Mouse (Mus musculus) left cerebral cortex, adult 18-20 months (tissue): ENCODE data around the gene Slc39a5. TPM values are rescaled to one million over a fixed set of nuclear protein-coding genes. Genes with fewer than 3 reads are reported as not detected.
A peak's percentile ranks its signal among the peaks of the same experiment; 100 is the strongest.

Source experiments
- DNase-seq, 2 experiments: peaks; one replicate each; pipeline ENCODE4 v3.0.0; 2021 to 2022; ENCODE audit warnings: low spot score in 2 of 2, mixed read lengths in 1 of 2
- total RNA-seq, 2 experiments: library from RNA; stranded (reverse); gene quantifications; 2 replicates each; pipeline ENCODE4 v1.2.3; 2021

Gene Slc39a5
- total RNA-seq, 2 experiments from 2014 or later: not detected

DNA sequence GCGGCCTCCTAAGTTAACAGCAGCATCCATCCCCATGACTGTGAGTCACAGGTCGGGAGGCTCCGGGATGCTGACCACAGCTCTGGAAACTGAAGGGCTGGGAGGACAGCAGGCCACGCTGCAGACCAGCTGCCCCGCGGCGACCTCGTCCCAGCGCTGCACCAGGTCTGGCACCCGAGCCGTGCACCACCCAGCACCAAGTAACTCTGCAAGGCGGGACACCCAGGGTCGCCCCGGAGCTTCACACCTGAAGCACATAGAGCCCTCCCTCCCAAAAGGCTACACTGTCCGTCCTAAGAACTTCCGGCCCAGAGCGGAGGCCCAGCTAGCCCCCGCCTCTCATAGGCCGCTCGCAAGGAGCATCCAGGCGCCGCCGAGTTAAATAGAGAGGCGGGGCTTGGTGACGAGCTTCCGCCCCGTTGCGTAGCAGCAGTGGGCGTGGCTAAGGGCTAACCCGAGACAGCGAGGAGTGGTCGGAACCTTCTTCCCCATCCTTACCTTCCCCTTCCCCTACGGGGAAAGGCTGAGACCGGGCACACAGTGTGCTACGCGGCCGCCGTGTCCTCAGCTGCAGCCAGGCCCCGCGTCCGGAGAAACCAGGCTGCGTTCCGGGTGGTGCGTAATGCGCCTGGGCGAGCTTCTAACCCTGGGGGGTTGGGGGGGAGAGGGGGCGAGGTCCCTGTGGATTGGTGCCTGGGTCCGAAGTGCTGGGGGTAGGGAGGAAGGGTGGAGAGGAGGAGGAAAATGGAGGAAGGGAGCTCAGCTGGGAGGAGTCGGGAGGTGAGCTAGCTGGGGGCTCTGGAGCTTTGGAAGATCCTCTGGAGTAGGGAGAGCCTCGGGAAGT is 10.4 kb upstream of the Slc39a5 start, which contains the start of the genes Nabp2 and Rnf41:
Gene Nabp2 (minus strand): TSS at position 282 of the 844 bp plus-strand sequence.
Gene Rnf41 (plus strand): TSS at position 447 of the 844 bp plus-strand sequence.
- DNase-seq: peak; percentile 94 to 95

DNA sequence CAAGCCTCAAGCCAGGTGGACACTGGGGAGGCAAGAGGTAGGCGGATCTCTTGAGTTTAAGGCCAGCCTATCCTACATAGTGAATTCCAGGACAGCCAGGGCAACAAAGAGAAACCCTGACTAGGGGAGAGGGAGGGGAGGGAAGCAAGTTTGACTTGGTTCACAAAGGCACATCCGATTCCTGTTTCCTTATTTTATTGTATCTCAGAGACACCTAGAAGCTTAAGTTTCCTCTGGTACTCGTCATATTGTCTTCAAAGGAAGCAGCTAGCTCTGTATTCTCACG is 9.5 kb upstream of the Slc39a5 start:
- DNase-seq: no peak

DNA sequence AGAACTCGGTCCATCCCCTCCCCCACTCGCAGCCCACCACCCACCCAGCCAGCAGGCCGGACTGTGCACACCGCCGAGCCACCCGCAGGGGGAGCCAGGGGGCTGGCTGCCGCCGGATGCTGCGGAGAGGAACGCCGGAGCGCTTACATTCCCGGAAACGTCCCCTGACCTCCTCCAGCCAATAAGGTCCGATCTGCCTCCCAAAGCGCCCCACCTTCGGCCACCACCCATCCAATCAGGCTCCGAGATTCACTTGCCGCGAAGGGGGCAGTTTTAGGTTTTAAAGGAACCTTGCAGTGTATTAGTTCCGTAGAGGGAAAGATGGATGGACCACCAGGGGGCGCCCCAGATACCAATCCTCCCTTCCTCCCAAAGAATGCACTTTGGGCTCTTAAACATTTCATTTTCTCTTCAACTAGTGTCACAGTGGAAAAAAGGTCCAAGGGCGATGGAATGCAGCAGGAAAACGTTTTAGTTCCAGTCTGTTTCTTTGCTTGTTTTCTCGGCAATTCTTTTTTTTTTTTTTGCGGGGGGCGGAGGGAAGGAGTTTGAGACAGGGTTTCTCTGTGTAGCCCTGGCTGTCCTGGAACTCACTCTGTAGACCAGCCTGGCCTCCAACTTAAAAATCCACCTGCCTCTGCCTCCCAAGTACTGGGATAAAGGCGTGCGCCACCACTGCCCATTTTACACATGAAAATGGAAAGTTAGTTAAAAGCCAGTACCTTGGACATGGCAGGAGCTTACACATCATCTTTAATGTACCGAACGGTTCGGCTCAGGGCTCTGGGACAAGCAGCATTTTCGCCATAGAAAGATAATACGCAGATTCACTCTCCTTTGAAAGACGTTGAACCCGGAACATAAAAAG is 8.9 kb upstream of the Slc39a5 start:
- peak; percentile 97 to 98 for DNase-seq

DNA sequence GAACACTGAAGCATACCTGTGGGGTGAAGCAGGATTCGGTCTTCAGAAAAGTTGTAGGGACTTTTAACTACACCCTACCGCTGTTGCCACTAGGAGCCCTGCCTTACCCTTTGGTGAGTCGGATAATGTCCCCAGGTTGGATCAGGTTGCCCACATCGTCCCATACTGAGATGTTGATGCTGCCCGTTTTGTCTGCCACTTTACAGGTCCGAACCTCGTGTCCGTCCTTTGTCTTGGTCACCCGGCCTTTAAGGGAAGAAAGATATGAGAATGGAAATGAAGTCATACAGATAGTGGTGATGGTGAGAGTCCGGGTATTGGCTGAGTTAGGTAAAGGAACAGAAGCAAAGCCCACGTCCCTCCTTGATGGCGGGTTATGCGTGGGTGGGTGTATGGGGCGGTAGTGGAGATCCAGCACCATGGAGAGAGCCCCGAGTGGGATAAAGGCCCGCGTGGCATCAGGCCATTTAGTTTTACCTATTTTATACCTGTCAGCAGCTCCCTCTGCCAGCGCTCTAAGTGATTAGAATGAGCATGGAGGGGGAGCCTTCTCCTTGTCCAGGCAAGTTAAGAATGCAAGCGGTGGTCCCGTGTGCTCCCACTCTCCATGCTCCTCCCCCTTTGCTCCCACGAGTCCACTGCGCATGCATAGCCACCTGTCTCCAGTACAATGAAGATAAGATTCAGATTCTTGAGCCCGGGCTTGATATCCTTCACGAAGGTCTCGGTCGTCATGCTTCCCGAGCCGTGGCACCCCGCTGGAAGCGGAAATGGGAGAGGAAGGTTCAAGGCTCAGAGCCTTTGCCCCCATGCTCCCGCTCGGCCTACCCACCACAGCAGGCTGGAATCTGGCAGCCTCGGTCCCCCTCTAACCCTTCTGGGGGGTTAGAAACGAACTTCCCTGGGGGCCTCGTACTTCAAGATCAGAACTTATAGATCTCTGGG is 7.8 kb upstream of the Slc39a5 start:
- peak; percentile 48 to 49 for DNase-seq

DNA sequence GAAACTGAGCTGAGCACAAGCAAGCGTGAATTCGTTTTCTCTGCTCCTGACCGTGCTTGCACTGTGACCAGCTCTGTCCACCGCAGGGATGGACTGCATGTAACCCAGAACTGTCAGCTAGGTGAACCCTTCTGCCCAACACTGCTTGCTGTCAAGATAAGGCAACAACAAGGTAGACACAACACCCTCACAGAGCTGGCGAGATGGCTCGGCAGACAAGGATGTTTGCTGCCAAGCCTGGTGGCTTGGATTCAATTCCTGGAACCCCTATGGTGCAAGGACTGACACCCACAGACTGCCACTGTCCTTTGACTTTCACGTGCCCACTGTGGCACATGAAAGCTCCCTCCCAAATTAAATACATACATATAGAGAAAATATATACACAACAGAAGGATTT is 2.9 kb upstream of the Slc39a5 start:
- DNase-seq: no peak

DNA sequence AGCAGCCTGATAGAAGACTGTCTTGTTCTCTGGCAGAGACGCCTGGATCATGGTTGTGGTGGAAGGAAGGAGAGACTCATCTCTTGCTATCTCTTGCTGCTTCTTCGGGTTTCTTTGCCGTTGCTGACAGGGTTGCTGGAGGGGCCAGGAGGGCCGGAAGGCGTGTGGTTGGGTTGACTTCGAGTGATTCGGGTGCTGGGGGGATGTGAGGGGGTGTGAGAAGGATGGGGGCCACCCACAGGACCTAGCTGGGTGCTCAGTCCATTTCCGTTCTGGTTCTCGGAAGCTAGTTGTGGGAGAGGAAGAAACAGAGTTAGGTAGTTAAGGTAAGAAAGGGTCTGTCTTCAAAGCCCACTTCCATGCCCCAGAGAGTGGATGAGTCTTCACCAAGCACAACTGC is 609 bp upstream of the Slc39a5 start:
- no peak for DNase-seq

DNA sequence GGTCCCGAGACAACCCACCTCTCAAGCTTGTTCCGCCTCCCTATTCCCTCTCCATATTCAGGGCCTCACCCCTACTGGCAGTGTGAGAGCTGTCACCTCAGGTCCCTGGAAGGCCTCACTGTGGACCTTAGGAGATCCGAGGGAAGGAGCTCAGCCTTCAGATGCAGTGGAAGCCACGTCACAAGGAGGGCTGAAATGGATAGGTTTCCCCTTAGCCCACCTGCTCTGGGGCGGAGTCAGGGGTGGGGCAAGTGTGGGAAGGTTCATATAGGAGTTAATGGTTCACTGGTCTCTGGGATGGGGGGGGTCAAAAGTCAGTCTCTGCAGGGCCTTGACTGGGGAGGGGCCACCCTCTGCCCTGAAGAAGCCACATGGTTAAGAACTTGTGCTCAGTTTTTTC is 691 bp downstream of the Slc39a5 start:
- no peak for DNase-seq

DNA sequence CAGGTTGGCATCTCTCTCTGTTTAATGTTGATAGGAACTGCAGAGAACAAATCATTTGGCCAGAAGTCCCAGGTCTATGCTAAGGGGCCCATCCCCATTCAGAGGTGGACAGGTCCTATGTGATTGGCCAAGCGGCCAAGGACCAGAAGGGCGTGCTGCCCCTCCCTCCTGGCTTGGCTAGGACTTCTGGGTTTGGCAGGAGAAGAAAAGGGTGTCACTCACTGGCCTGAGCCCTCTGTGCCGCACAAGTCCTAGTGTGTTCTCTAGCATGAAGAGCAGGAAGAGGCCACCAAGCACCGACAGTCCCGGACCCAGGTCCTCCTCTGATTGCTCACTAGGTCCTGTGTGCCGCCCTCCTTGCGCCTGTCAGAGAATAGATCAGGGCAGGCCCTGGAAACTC is 3.6 kb downstream of the Slc39a5 start:
- DNase-seq: no peak

DNA sequence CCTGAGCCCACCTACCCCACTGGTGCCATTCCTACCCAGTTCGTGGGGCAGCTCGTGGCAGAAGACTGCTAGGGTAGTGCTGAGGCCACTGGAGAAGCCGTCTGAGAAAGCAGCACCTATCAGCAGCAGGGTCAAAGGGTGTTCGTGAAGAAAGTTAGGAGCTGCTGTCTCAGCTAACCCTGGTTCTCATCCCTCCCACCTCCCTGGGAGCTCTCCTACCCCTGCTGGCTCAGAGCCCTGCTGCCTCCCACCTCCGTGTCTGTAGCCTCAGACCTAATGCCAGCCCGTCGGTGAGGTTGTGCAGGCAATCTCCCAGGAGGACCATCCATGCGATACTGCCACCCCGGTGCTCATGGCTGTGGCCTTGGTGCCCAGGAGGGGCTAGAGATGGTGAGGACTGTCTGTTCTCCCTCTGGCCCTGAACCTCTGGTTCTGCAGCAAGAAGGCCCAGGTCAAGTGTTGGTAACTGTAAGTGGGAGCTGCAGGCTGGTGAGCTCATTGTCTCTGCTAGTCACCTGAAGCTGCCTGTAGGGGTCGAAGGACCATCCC is 4.2 kb downstream of the Slc39a5 start:
- DNase-seq: no peak

DNA sequence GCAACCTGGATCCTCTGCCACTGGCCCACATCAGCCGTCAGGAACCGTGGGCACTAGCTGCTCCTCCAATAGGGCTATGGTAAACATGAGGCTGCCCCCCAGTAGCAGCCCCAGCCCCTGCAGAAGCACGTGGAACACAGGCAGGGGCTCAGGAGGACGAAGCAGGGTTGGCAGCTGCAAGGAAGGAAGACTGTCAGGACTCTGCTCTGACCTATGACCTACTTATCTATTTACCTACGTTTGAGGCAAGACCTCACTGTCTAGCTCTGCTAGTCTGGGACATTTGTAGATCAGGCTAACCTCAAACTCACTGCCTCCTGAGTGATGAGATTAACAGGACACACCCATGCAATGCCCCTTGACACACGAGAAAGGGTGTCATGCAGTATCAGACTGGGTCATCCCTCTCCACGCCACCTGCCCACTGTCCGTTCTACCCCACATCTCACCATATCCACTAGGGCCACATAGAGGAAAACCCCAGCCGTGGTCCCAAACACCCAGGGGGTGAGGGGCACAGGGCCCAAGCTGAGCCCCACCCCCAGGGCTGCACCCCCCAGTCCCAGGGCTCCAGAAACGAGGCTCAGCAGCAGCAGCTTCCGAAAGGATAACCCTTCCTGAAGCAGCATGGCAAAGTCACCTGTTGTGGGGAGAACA is 4.9 kb downstream of the Slc39a5 start:
- no peak for DNase-seq

DNA sequence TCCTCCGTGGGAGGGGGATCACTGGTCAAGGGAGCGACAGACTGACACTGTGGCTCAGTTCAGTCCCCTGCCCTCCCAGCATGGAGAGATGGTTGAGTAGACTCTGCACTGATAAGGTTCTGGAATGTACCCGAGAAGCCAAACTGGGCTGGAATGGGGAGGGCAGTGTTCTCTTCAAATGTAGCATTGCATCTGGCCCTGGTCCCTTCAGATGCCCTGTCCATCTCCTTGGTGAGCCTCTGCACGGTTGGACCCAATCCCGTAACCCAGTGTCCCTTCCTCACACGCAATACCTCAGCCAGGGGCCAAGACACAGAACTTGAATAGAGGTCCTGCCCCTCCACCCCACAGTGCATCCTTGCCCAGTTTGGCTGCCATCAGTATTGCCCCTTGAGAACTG is 9.2 kb downstream of the Slc39a5 start:
- DNase-seq: no peak

DNA sequence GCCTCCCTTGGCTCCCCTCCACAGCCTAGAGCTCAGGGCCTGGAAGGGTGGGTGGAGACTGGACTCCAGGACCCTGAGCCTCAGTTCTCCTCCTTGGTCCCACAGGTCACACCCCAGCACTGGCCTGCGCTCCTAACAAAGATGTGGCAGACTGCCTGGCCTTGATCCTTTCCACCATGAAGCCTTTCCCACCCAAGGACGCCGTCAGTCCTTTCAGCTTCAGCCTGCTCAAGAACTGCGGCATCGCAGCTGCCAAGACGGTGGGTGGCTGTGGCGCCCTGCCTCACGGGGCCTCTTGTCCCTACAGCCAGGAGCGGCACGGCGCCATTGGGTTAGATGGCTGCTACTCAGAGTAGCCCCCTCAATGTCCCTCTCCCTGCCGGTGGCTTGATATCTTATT is 10.7 kb downstream of the Slc39a5 start:
- no peak for DNase-seq

DNA sequence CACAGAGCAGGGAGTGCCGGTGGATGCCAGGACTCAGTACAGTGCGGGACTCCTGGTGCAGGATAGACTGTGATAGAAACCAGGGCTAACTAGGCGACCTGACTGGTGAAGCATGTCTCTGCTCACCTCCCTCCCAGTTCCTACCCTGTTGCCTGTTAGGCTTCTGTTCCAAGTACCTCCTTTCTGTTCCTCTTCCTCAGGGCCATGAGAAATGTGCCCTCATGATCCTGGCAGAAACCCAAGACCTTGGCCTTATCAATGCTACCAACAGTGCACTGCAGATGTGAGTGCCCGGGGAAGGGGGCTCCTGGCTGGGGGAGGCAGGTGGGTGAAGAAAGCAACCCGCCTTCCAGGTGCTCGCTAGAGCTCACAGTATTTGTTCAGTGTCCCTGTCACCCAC is 11.5 kb downstream of the Slc39a5 start:
- no peak for DNase-seq

DNA sequence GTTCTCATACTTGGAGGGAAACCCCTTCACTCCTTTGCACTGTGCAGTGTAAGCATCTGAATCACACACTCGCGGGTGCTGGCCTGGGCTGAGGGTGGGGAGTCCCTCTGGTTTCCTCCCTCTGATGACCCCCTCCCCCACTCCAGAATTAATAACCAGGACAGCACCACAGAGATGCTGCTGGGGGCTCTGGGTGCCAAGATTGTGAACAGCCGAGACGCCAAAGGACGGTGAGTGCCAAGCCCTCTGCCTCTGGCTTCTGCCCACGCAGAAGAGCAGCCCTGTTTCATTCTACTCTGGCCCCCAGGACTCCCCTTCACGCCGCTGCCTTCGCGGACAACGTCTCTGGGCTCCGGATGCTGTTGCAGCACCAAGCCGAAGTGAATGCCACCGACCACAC is 12.1 kb downstream of the Slc39a5 start:
- no peak for DNase-seq

DNA sequence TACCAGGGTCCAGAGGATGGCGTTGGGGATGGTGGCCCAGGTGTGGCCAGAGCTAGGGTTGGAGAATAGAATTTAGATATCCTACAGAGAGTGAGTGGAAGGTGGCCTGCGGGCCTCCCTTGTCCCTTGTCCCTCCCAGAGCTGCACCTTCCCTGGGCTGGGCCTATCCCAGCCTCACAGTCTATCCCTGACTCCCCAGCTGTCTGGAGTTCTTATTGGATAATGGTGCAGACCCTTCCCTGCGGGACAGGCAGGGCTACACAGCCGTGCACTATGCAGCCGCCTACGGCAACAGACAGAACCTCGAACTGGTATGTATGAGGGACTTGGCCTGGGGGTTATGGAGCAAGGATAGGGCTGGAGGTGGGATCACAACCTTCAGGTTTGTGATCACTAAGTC is 15.1 kb downstream of the Slc39a5 start:
- DNase-seq: no peak

DNA sequence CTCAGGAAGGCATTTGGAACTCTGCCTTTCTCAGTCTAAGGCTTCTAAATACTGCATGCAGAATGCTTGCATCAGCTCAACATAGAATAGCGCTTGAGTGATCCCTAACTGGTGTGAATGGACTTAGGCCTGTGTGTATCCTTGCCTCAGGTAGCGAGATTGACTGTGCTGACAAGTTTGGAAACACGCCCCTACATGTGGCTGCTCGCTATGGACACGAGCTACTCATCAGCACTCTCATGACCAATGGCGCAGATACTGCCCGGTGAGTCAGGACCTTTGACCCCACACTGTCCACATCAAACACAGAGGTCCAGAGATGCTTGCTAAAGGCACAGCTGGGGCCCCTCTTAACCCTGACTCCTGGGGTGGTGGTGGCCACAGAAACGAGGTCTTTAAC is 18.5 kb downstream of the Slc39a5 start:
- DNase-seq: no peak

DNA sequence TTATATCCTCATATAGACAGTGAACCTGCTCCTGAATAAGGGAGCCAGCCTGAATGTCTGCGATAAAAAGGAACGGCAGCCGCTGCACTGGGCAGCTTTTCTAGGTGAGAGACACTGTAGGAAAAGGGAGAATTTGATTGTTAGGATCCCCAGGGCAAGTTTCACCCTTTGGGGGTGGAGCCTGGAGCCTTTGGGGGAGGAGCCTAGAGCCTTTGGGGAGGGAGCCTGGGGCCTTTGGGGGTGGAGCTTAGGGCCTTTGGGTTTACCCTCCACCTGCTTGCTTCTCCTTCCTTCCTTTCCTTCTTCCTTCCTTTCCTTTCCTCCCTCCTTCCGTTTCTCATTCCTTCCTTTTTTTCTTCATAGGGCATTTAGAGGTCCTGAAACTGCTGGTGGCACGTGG is 20.5 kb downstream of the Slc39a5 start:
- no peak for DNase-seq

DNA sequence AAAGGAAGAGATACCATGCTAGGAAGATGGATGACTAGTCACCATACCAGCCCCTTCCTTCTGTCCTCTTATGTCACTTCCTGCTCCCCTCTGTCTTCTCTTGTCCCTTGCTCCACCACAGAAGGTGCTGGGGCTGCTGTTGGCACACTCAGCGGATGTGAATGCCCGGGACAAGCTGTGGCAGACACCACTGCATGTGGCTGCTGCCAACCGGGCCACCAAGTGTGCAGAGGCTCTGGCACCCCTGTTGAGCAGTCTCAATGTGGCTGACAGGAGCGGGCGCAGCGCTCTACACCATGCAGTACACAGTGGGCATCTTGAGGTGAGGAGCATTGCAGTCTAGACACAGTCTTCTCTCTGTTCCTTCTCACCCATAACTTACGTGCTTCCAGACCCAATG is 21.8 kb downstream of the Slc39a5 start:
- DNase-seq: no peak

DNA sequence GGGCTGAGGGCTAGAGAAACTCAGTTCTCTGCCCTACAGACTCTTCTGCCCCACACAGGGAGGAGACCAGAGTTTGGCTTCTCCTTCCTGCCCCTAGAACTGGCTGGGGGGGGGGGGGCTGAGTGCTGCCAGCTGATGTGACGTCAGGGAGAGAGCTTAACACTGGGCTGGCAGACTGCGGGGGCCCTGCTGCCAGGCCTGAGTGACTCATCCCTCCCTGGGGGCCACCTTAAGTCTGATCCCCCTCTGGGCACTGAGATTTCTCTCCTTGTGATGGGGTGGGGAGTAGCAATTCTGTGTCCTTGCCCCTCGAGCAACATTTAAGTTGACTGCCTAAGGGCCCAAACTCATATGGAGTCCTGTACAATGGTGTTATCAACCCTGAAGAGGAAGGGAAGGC is 22.6 kb downstream of the Slc39a5 start:
- no peak for DNase-seq

DNA sequence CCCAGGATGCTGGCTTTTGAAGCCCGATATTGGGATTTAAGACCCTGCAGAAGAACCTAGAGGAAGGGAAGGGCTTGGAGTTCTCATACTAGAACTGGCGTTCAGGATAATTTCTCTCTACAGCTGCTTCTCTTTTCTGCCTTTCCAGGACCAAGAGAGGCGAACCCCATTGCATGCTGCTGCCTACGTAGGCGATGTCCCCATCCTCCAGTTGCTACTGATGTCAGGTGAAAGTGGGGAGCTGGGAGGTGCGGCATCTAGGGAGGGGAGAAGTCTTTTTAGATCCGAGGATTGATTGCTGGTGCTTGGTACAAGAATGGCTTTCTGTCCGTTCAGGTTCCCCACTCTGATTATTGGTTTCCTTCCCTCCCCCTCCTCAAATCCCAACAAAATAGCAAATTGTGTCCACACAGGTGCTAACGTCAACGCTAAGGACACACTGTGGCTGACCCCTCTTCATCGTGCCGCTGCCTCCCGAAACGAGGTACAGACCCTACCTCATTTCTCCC is 23.0 kb downstream of the Slc39a5 start:
- DNase-seq: no peak
